Mouse (Mus musculus): ENCODE results near the gene Grap. TPM values are rescaled to one million over a fixed set of nuclear protein-coding genes. Genes with fewer than 3 reads are reported as not detected.
"Not testable (repeated sequence)": the region's sequence is repeated elsewhere in the genome, so short reads cannot be mapped to it uniquely, and the experiment has no call there.

The Grap gene
- polyA plus RNA-seq, 1 experiment from 2014 or later, result 7.8 TPM

DNA sequence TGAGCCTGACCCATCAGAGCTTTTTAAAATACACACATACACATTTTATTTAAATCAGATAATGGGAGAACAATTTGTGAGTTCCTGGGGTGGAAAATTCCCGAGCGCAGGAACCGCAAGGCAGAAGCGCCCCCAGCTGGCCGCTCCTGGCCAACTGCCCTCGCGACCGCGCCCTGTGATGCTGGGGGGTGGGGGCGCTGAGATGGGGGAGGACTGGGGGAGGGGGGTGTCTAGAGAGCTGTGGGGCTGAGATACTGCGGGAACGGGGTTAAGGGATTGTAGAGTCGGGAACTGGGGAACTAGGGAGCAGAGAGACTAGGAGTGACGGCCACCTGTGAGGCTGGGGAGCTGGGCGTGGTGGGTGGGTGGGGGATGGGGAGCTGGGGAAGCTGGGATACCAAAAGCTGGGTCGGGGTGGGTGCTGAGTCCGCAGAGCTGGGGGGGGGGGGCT lies 33.2 kb upstream of the Grap start:
- Histone ChIP-seq H3K4me2 (replicated peaks) (peak overlapping the region; percentile 70), H3K4me1 (peaks cover 15% of the 10 kb centered on the region), H3K27me3 (0 out of 2 replicates have a peak, but pooled peaks cover 7% of the 10 kb centered on the region), H3K36me3 (no peaks in the 10 kb centered on the region), H3K9ac (replicated peaks) (peak overlapping the region; percentile 39), H3K9me3 (no peaks in the 10 kb centered on the region), H3K27ac (replicated peaks) (no peak overlapping the region), H3K4me3 (peak overlapping the region; percentile 45)
- 0% methylated on average over 10 of the region's 17 CpGs for WGBS
- peak; percentile 47; the same call in 1 of the 2 replicates for ATAC-seq (ENCODE audit: low FRiP score, low read depth)

- H3K9ac ChIP-seq (replicated peaks), result peak overlapping the region; percentile 39
- peak; percentile 74 for ATAC-seq (ENCODE audit: low FRiP score, low read depth)
- peaks cover 15% of the 10 kb centered on the region for H3K4me1 ChIP-seq
- H3K4me3 ChIP-seq, result peak overlapping the region; percentile 45
- H3K36me3 ChIP-seq, result no peaks in the 10 kb centered on the region
- H3K27ac ChIP-seq (replicated peaks), result no peak overlapping the region
- peak overlapping the region; percentile 70 for H3K4me2 ChIP-seq (replicated peaks)
- H3K9me3 ChIP-seq, result no peaks in the 10 kb centered on the region
- H3K27me3 ChIP-seq, result 0 out of 2 replicates have a peak, but pooled peaks cover 3% of the 10 kb centered on the region
- under 1% methylated on average over 16 of the region's 17 CpGs for WGBS
Observed at GRCm38 (mm10) chr11:61620254-61620670, 32.8 kb upstream of the Grap start.

DNA sequence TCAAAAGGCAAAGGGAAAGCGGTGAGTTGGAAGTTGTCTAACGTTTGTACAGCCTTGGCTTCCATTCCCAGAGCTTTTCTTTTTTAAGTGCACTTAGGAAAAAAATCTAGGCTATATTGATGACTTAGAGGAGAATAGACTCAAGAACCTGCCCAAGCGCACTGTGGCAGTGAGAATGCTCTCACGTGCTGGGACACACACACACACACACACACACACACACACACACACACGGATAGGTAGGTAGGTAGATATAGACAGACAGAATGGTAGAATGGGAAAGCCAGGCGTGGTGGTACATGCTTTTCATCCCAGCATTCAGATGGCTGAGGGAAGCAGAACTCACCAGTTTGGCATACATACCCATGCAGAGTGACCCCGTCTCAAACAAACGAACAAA lies 32.3 kb upstream of the Grap start:
- WGBS, result 70% methylated on average over 8 of the region's 8 CpGs
- ATAC-seq (ENCODE audit: low FRiP score, low read depth), result no peak
- Histone ChIP-seq H3K4me2 (replicated peaks) (peak overlapping the region; percentile 70), H3K36me3 (no peaks in the 10 kb centered on the region), H3K9me3 (no peaks in the 10 kb centered on the region), H3K4me3 (no peak overlapping the region), H3K4me1 (peaks cover 13% of the 10 kb centered on the region), H3K27ac (replicated peaks) (no peak overlapping the region), H3K27me3 (no peaks in the 10 kb centered on the region), H3K9ac (replicated peaks) (no peak overlapping the region)

GRCm38 (mm10) chr11:61625136-61625535 lies 27.9 kb upstream of the Grap start:
- H3K9ac ChIP-seq (replicated peaks), result no peak overlapping the region
- H3K4me1 ChIP-seq, result peaks cover 2% of the 10 kb centered on the region
- no peak overlapping the region for H3K4me3 ChIP-seq
- H3K27ac ChIP-seq (replicated peaks), result no peak overlapping the region
- H3K4me2 ChIP-seq (replicated peaks), result no peak overlapping the region
- no peaks in the 10 kb centered on the region for H3K36me3 ChIP-seq
- WGBS, result 84% methylated on average over 7 of the region's 7 CpGs
- ATAC-seq (ENCODE audit: low FRiP score, low read depth), result no peak
- no peaks in the 10 kb centered on the region for H3K27me3 ChIP-seq
- H3K9me3 ChIP-seq, result no peaks in the 10 kb centered on the region

DNA sequence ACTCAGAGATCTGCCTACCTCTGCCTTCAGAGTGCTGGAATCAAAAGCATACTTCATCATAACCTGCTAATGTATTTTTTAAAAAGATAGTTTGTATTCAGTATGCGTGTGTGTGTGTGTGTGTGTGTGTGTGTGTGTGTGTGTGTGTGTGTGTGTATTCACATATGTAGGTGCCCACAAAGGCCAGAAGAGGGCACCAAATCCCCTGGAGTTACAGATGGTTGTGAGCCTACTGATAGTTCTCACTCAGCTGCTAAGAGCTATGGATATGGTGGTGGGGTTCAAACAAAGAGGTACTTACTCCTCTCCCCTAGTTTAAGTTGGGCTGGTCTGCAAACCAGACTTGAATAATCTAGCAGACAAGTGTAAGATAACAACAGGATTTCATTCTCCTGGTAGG lies 26.6 kb upstream of the Grap start:
- Histone ChIP-seq H3K4me3 (no peak overlapping the region), H3K36me3 (no peaks in the 10 kb centered on the region), H3K4me2 (replicated peaks) (no peak overlapping the region), H3K9me3 (no peaks in the 10 kb centered on the region), H3K9ac (replicated peaks) (no peak overlapping the region), H3K27ac (replicated peaks) (no peak overlapping the region), H3K27me3 (no peaks in the 10 kb centered on the region), H3K4me1 (no peaks in the 10 kb centered on the region)
- no peak for ATAC-seq (ENCODE audit: low FRiP score, low read depth)
- 90% methylated on average over 1 of the region's 1 CpGs for WGBS

GRCm38 (mm10) chr11:61629621-61630020 lies 23.4 kb upstream of the Grap start:
- ATAC-seq (ENCODE audit: low FRiP score, low read depth), result no peak
- H3K36me3 ChIP-seq, result no peaks in the 10 kb centered on the region
- no peak overlapping the region for H3K4me2 ChIP-seq (replicated peaks)
- no peak overlapping the region for H3K4me3 ChIP-seq
- H3K9me3 ChIP-seq, result no peaks in the 10 kb centered on the region
- no peak overlapping the region for H3K27ac ChIP-seq (replicated peaks)
- H3K27me3 ChIP-seq, result no peaks in the 10 kb centered on the region
- H3K9ac ChIP-seq (replicated peaks), result no peak overlapping the region
- WGBS, result 75% methylated on average over 3 of the region's 3 CpGs
- no peaks in the 10 kb centered on the region for H3K4me1 ChIP-seq

- H3K4me3 ChIP-seq; ATAC-seq (ENCODE audit: low FRiP score, low read depth); H3K27me3 ChIP-seq; H3K9ac ChIP-seq (replicated peaks); H3K9me3 ChIP-seq; H3K36me3 ChIP-seq; H3K27ac ChIP-seq (replicated peaks); H3K4me2 ChIP-seq (replicated peaks); H3K4me1 ChIP-seq: not testable (repeated sequence)
- WGBS, result 91% methylated on average over 3 of the region's 4 CpGs
Observed at GRCm38 (mm10) chr11:61636309-61636708, 16.8 kb upstream of the Grap start.

GRCm38 (mm10) chr11:61637413-61637812 lies 15.7 kb upstream of the Grap start:
- WGBS, result 64% methylated on average over 1 of the region's 1 CpGs
- no peak overlapping the region for H3K9ac ChIP-seq (replicated peaks)
- H3K27me3 ChIP-seq, result no peaks in the 10 kb centered on the region
- H3K9me3 ChIP-seq, result no peaks in the 10 kb centered on the region
- ATAC-seq (ENCODE audit: low FRiP score, low read depth), result no peak
- H3K4me1 ChIP-seq, result no peaks in the 10 kb centered on the region
- no peak overlapping the region for H3K4me3 ChIP-seq
- H3K36me3 ChIP-seq, result no peaks in the 10 kb centered on the region
- no peak overlapping the region for H3K4me2 ChIP-seq (replicated peaks)
- H3K27ac ChIP-seq (replicated peaks), result no peak overlapping the region

DNA sequence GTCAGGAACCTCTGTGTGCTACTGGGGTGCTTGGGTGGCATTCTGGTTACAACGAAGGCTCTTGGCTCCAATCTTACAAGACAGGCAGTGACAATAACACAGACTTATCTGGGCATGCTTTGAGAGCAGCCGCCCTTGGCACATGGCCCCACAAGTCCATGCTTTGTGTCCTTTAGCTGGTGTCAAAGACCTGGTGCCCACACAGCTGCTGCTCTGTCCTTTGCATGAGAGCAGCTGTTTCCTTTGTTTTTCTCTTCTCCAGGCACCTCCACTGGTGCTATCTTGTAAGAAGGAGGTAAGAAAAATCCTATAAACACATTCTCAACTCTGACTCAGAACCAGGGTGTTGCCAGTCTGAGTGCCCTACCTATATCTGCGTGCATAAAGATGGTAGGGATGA lies 15.2 kb upstream of the Grap start:
- no peak overlapping the region for H3K4me3 ChIP-seq
- H3K9ac ChIP-seq (replicated peaks), result no peak overlapping the region
- ATAC-seq (ENCODE audit: low FRiP score, low read depth), result no peak
- no peaks in the 10 kb centered on the region for H3K36me3 ChIP-seq
- H3K27me3 ChIP-seq, result no peaks in the 10 kb centered on the region
- 87% methylated on average over 3 of the region's 3 CpGs for WGBS
- H3K27ac ChIP-seq (replicated peaks), result no peak overlapping the region
- H3K4me2 ChIP-seq (replicated peaks), result no peak overlapping the region
- H3K9me3 ChIP-seq, result no peaks in the 10 kb centered on the region
- no peaks in the 10 kb centered on the region for H3K4me1 ChIP-seq

GRCm38 (mm10) chr11:61638764-61639536 lies 14.1 kb upstream of the Grap start:
- Histone ChIP-seq H3K4me2 (replicated peaks) (no peak overlapping the region), H3K36me3 (no peaks in the 10 kb centered on the region), H3K9me3 (no peaks in the 10 kb centered on the region), H3K9ac (replicated peaks) (no peak overlapping the region), H3K27ac (replicated peaks) (no peak overlapping the region), H3K27me3 (no peaks in the 10 kb centered on the region), H3K4me3 (no peak overlapping the region), H3K4me1 (no peaks in the 10 kb centered on the region)
- WGBS, result 83% methylated on average over 12 of the region's 12 CpGs
- no peak for ATAC-seq (ENCODE audit: low FRiP score, low read depth)

GRCm38 (mm10) chr11:61639601-61640177 lies 13.4 kb upstream of the Grap start:
- Histone ChIP-seq H3K9ac (replicated peaks) (no peak overlapping the region), H3K4me3 (no peak overlapping the region), H3K9me3 (no peaks in the 10 kb centered on the region), H3K27me3 (no peaks in the 10 kb centered on the region), H3K27ac (replicated peaks) (no peak overlapping the region), H3K36me3 (no peaks in the 10 kb centered on the region), H3K4me1 (no peaks in the 10 kb centered on the region), H3K4me2 (replicated peaks) (no peak overlapping the region)
- WGBS, result 96% methylated on average over 6 of the region's 6 CpGs
- ATAC-seq (ENCODE audit: low FRiP score, low read depth), result no peak

GRCm38 (mm10) chr11:61640585-61640984 lies 12.5 kb upstream of the Grap start:
- not testable (repeated sequence) for H3K4me2 ChIP-seq (replicated peaks); H3K27ac ChIP-seq (replicated peaks); ATAC-seq (ENCODE audit: low FRiP score, low read depth); H3K4me1 ChIP-seq; H3K36me3 ChIP-seq; H3K27me3 ChIP-seq; H3K9ac ChIP-seq (replicated peaks); H3K4me3 ChIP-seq; H3K9me3 ChIP-seq
- WGBS, result 82% methylated on average over 9 of the region's 9 CpGs

Measured in midbrain, embryonic 12.5 days (tissue).